Mouse (Mus musculus) heart, embryonic 11.5 days (tissue): ENCODE measurements around the gene Car8. TPM values are rescaled to one million over a fixed set of nuclear protein-coding genes. Genes with fewer than 3 reads are reported as not detected.

Experiments used
- ATAC-seq: fragments of 200-750 bp; cut with Nextera tagmentation; replicated peaks from 2 replicates; pipeline ENCODE4 v1.8.0; 2017; ENCODE audit warnings: moderate library complexity; ENCODE audit not compliant: insufficient number of reproducible peaks, low FRiP score, low TSS enrichment
- H3K27ac ChIP-seq: fragments of 300-500 bp; sonication (generic); 2 replicates; pipeline ENCODE4 v1.5.1; 2014; ENCODE audit warnings: mild to moderate bottlenecking, low read depth, low read length
- H3K27me3 ChIP-seq: fragments of 300-500 bp; sonication (generic); 2 replicates; pipeline ENCODE4 v1.6.1; 2014; ENCODE audit warnings: mild to moderate bottlenecking, low read length, mixed read lengths; ENCODE audit not compliant: control insufficient read depth, insufficient read depth
- H3K36me3 ChIP-seq: fragments of 300-500 bp; sonication (generic); 2 replicates; pipeline ENCODE4 v1.6.1; 2014; ENCODE audit warnings: mild to moderate bottlenecking, low read length, moderate library complexity, mixed read lengths; ENCODE audit not compliant: control insufficient read depth, insufficient read depth
- H3K4me1 ChIP-seq: fragments of 300-500 bp; sonication (generic); 2 replicates; pipeline ENCODE4 v1.6.1; 2014; ENCODE audit warnings: low read length; ENCODE audit not compliant: control insufficient read depth, insufficient read depth
- H3K4me2 ChIP-seq: fragments of 300-500 bp; sonication (generic); 2 replicates; pipeline ENCODE4 v1.6.1; 2014; ENCODE audit warnings: mild to moderate bottlenecking, moderate library complexity
- H3K4me3 ChIP-seq: fragments of 300-500 bp; sonication (generic); 2 replicates; pipeline ENCODE4 v1.5.1; 2014; ENCODE audit warnings: low read depth, low read length
- H3K9ac ChIP-seq: fragments of 300-500 bp; sonication (generic); 2 replicates; pipeline ENCODE4 v1.6.1; 2014; ENCODE audit warnings: mild to moderate bottlenecking, low read depth, low read length, moderate library complexity
- H3K9me3 ChIP-seq: fragments of 300-500 bp; sonication (generic); replicated peaks from 2 replicates; pipeline ENCODE4 v1.6.1; 2016; ENCODE audit warnings: low read length; ENCODE audit not compliant: control insufficient read depth
- WGBS: fragments of 180-500 bp; shearing (Covaris S2); extraction: QIAGEN DNeasy Blood & Tissue Kit; methylation state at CpG from one replicate; pipeline ENCODE4 v1.1.7; 2014; ENCODE audit not compliant: insufficient replicate concordance; 5-methylcytosine and 5-hydroxymethylcytosine counted together
- polyA plus RNA-seq: library from polyadenylated mRNA; unstranded; fragments of >200 nt; fragmentation: Nextera tagmentation; extraction: Ambion mirVana; gene quantifications from 2 replicates; pipeline ENCODE4 v1.2.1, GENCODE M21; 2014

Car8 gene
- polyA plus RNA-seq, 1 experiment from 2014 or later, result 5.7 TPM

- Histone ChIP-seq H3K4me2 (no peak overlapping the region), H3K4me1 (peaks cover 7% of the 10 kb centered on the region), H3K27ac (peak overlapping the region; percentile 7; the same call in 1 of the 2 replicates), H3K36me3 (no peaks in the 10 kb centered on the region), H3K9me3 (no peaks in the 10 kb centered on the region), H3K9ac (no peak overlapping the region), H3K4me3 (no peak overlapping the region), H3K27me3 (no peaks in the 10 kb centered on the region)
- peak; percentile 74 for ATAC-seq
- WGBS, result 53% methylated on average over 12 of the region's 12 CpGs
Measured at GRCm38 (mm10) chr4:8232393-8233111, 6.3 kb downstream of the Car8 start.

- H3K4me1 ChIP-seq, result peaks cover 7% of the 10 kb centered on the region
- H3K36me3 ChIP-seq, result no peaks in the 10 kb centered on the region
- H3K4me3 ChIP-seq, result no peak overlapping the region
- no peak overlapping the region for H3K4me2 ChIP-seq
- WGBS, result 64% methylated on average over 5 of the region's 5 CpGs
- H3K9ac ChIP-seq, result no peak overlapping the region
- no peak for ATAC-seq
- H3K27me3 ChIP-seq, result no peaks in the 10 kb centered on the region
- H3K9me3 ChIP-seq, result no peaks in the 10 kb centered on the region
- no peak overlapping the region for H3K27ac ChIP-seq
Measured at GRCm38 (mm10) chr4:8231291-8231871, 7.5 kb downstream of the Car8 start.

- 59% methylated on average over 3 of the region's 3 CpGs for WGBS
- Histone ChIP-seq H3K4me2 (no peak overlapping the region), H3K4me3 (no peak overlapping the region), H3K36me3 (no peaks in the 10 kb centered on the region), H3K9ac (no peak overlapping the region), H3K27me3 (no peaks in the 10 kb centered on the region), H3K27ac (no peak overlapping the region), H3K9me3 (no peaks in the 10 kb centered on the region), H3K4me1 (peaks cover 7% of the 10 kb centered on the region)
- no peak for ATAC-seq
Measured at GRCm38 (mm10) chr4:8229661-8230298, 9.1 kb downstream of the Car8 start.

GRCm38 (mm10) chr4:8218941-8219340, 19.9 kb downstream of the Car8 start:
- Histone ChIP-seq H3K9ac (no peak overlapping the region), H3K27me3 (no peaks in the 10 kb centered on the region), H3K27ac (no peak overlapping the region), H3K9me3 (no peaks in the 10 kb centered on the region), H3K4me3 (no peak overlapping the region), H3K36me3 (no peaks in the 10 kb centered on the region), H3K4me1 (peaks cover 19% of the 10 kb centered on the region), H3K4me2 (no peak overlapping the region)
- ATAC-seq, result no peak
- WGBS, result 80% methylated on average over 8 of the region's 8 CpGs

DNA sequence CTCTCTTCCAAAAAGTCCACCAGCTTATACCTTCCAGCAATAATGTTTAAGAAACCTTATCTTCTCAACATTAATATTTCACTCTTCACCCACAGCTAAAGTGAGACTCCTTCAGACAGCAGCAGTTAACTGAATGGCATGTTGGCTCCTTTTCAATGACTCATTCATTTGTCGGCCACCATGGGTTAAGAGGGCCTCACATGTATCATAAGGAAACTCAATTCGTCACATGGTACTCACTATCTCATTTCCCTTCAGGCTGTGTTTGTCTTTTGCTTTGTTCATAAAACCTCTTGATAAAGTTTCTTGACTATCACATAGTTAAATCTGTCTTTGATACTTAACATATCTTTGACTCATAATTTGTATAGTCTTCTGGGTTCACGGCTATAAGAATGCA, 20.8 kb downstream of the Car8 start:
- no peak overlapping the region for H3K9ac ChIP-seq
- H3K27me3 ChIP-seq, result no peaks in the 10 kb centered on the region
- 0 out of 2 replicates have a peak, but pooled peaks have one; percentile 46 for ATAC-seq
- H3K9me3 ChIP-seq, result no peaks in the 10 kb centered on the region
- H3K36me3 ChIP-seq, result no peaks in the 10 kb centered on the region
- H3K4me1 ChIP-seq, result peaks cover 19% of the 10 kb centered on the region
- 33% methylated on average over 3 of the region's 3 CpGs for WGBS
- no peak overlapping the region for H3K4me3 ChIP-seq
- no peak overlapping the region for H3K27ac ChIP-seq
- H3K4me2 ChIP-seq, result no peak overlapping the region

DNA sequence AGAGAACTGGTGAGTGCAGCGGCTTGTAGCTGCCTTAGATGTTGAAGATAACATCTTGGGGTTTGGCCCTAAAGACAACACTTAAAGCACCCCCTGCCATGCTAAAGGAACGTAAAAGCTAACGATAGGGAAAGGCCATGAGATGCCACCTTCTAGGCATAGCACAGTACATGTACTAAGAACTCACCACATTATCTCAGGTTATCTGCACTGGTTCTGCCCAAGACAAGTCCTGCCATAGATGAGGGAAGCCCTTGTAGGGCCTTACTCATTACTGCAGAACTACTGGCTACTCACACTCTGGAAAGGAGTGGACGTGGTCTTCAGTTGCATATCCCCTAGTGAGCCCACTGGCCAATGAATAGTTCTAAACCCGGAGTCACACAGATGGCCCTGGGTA, 21.6 kb downstream of the Car8 start:
- WGBS, result 42% methylated on average over 5 of the region's 5 CpGs

GRCm38 (mm10) chr4:8216551-8216950, 22.3 kb downstream of the Car8 start:
- Histone ChIP-seq H3K4me3 (no peak overlapping the region), H3K4me1 (peaks cover 19% of the 10 kb centered on the region), H3K9me3 (no peaks in the 10 kb centered on the region), H3K36me3 (no peaks in the 10 kb centered on the region), H3K27me3 (no peaks in the 10 kb centered on the region), H3K4me2 (no peak overlapping the region; the same call in 1 of the 2 replicates), H3K27ac (no peak overlapping the region), H3K9ac (no peak overlapping the region)
- WGBS, result 25% methylated on average over 6 of the region's 6 CpGs
- no peak for ATAC-seq

More for the DNA sequence above, 21.6 kb downstream of the Car8 start:
- Histone ChIP-seq H3K27ac (no peak overlapping the region; the same call in 1 of the 2 replicates), H3K27me3 (no peaks in the 10 kb centered on the region), H3K36me3 (no peaks in the 10 kb centered on the region), H3K4me2 (no peak overlapping the region), H3K9ac (no peak overlapping the region), H3K9me3 (no peaks in the 10 kb centered on the region), H3K4me1 (peaks cover 19% of the 10 kb centered on the region), H3K4me3 (no peak overlapping the region)
- no peak for ATAC-seq

- Histone ChIP-seq H3K27me3 (no peaks in the 10 kb centered on the region), H3K4me2 (no peak overlapping the region), H3K9ac (no peak overlapping the region), H3K27ac (no peak overlapping the region), H3K4me1 (peaks cover 16% of the 10 kb centered on the region), H3K4me3 (no peak overlapping the region), H3K36me3 (no peaks in the 10 kb centered on the region), H3K9me3 (no peaks in the 10 kb centered on the region)
- no peak for ATAC-seq
- WGBS, result 68% methylated on average over 2 of the region's 2 CpGs
Measured at GRCm38 (mm10) chr4:8213661-8214060, 25.2 kb downstream of the Car8 start.
